Mouse (Mus musculus) c-Kit-positive CD71-positive TER-119-positive erythroid progenitor cells, embryonic 14.5 days (primary cell): ENCODE measurements around the gene Ccnt1.

Experiments used
- DNase-seq: peaks from one replicate; pipeline ENCODE4 v3.0.0-alpha.2; 2013; ENCODE audit warnings: low spot score

The Ccnt1 gene

DNA sequence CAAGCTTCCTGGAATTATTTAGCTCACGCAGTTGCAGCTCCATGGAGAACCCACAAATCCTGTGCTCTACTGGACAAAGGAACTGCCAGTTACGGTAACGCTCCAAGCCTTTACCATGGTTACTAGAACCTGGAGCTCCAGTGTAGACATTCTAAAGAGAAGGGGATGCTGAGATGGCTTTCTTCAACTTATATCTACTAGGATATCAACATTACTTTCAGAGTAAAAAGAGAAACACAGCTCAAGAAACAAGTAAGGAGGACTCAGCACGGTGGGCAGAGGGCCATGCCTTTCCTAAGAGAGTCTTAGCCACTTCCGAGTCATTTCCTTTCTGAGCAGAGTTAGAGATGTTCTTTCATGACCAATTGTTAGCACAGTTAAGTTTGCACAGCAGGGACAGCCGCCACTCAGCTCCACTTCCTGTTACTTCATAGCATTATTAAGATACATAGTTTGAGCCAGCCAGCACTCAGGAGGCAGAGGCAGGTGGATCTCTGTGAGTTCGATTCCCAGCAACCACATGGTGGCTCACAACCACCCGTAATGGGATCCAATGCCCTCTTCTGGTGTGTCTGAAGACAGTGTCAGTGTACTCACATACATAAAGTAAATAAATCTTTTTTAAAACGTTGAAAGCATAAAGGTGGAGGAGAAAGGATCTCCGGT is at the start of gene Ccnt1, which contains the start of gene 4930415O20Rik:
Ccnt1 (minus strand) TSS at position 51 of the 666 bp plus-strand sequence.
4930415O20Rik (plus strand) TSS at position 132 of the 666 bp plus-strand sequence.
- DNase-seq = no peak

GRCm38 (mm10) chr15:98617176-98617537 is 46.4 kb upstream of the Ccnt1 start:
- DNase-seq = peak; percentile 76

DNA sequence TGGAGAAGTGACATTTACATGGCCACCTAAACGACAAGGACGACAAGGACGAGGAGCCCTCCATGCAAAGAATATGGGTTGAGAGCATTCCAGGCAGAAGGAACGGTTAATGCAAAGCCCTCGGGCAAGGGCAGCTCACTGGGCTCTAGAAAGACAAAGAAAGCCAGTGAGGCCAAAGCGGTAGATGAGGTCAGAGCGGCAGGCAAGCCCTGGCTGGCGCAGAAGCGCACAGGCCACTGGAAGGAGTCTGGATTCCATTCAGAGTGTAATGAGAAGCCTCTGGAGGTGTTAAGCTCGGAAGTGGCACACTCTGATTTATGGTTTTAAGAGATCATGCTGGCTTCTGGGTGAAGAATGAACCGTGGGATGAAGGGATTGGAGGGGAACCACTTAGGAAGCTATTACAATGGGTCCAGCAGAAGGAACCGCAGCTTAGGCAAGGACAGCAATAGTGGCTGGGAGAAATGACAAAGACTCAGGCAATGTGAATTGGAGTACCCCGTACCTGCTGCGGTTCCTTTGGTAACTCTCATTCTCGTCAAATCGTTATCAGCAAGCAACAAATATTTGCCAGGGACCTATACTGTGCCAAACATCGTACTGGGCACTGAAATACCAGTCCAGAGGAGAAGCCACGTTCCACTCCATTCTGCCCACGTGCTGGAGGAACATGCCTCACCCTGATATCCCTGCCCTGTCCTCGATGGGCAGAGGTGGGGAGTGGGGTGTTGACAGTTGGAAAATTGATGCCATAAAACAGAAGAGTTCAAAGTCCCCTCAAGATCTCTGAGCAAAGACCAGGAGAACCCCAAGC is 45.8 kb upstream of the Ccnt1 start:
- DNase-seq = no peak

DNA sequence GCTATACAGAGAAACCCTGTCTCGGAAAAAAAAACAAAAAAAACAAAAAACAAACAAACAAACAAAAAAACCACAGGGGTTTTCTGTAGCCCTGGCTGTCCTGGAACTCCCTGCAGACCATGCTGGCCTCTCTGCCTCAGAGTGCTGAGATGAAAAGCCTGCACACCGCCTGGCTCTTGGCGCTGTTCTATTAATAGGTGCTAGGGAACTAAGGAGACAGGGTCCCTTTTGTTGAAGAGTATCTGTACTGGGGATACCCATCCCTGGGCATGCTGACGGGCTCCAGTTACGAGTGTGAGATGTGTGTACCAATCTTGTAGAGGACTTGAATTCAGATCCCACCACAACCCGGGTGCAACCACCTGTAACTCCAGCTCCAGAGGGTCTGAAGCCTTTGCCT is 45.0 kb upstream of the Ccnt1 start:
- no peak for DNase-seq

DNA sequence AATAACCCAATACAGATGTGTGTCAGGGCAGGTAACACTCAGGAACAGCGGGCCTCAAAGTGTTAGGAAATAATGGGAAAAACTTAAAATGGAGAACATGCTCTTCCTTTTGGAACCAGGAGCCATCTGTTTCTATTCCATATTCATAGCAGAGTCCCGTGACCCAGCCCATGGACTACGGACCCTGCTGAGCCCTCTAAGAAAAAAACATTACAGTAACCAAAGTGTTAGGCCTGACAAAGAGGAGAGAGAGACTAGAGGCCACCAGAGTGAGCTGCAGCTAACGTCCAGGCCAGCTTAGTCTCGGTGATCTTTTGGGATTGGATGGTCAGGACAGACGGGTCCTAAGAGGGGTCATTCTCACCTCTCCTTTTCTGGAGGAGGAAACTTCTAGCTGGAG is 44.2 kb upstream of the Ccnt1 start:
- DNase-seq = no peak

- DNase-seq = no peak
Measured at GRCm38 (mm10) chr15:98614551-98614950, 43.8 kb upstream of the Ccnt1 start.

GRCm38 (mm10) chr15:98612229-98612628 is 41.5 kb upstream of the Ccnt1 start:
- DNase-seq = no peak

- no peak for DNase-seq
Measured at GRCm38 (mm10) chr15:98610131-98610633, 39.5 kb upstream of the Ccnt1 start.

DNA sequence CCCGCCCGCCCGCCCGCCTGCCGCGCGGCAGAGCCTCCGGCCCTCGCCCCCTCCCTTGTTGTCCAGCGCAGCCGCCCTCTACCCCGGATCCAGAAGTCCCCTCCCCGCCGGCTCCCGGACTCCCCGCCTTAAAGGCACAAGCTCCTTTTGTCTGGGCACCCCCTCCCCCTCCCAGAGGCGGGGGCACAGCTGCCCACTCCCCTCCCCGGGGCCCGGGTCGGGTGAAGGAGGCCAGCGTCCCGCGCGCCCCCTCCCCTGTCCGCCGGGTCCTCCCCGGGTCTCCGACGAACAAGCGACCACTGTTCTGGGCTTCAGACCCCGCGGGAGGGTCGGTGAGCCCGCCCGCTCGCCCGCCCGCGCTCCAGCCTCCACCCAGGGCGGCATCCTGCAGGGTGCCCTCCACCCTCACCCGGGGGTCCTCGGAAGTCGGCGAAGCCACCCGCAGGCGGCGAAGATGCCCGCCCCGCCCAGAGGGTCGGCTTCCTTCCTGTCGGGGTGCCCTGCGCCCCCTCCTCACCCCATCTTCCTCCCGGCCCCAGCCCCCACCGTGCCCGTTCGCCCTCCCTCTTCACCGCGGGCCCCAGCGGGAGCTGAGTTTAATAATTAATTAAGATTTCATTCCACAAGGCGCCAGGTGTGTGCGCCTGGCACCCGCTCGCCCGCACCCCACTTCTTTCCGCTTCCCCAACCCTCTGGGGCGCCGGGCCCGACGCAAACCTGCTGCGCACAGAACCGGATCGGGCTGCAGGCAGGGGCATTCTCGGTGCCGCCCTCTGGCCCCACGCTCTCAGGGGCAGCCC is 38.8 kb upstream of the Ccnt1 start, which contains the start of gene Adcy6:
Adcy6 (minus strand) TSS at position 746 of the 800 bp plus-strand sequence.
- DNase-seq = no peak

GRCm38 (mm10) chr15:98608784-98609250 is 38.1 kb upstream of the Ccnt1 start:
- no peak for DNase-seq

GRCm38 (mm10) chr15:98608058-98608783 is 37.5 kb upstream of the Ccnt1 start:
- no peak for DNase-seq

DNA sequence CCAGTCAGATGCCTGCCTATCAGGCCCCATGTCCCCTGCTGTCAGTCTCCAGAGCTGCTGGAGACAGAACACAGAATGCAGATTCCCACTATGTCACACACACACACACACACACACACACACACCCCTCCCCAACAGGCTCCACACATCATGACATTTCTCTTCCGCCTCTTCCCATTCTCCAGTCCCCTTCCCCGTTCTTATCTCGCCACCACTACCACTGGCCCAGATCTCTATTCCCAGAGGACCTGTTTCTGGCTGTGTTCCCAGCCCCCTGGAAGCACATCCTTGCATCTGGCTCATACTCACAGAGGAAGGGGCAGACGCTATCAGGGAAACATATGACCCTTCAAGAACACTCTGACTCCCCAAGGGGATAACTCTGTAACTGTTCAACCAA is 36.8 kb upstream of the Ccnt1 start:
- no peak for DNase-seq

- DNase-seq = no peak
Measured at GRCm38 (mm10) chr15:98606739-98607138, 36.0 kb upstream of the Ccnt1 start.

GRCm38 (mm10) chr15:98606051-98606536 is 35.4 kb upstream of the Ccnt1 start:
- peak; percentile 84 for DNase-seq

GRCm38 (mm10) chr15:98604041-98604575 is 33.4 kb upstream of the Ccnt1 start:
- no peak for DNase-seq

DNA sequence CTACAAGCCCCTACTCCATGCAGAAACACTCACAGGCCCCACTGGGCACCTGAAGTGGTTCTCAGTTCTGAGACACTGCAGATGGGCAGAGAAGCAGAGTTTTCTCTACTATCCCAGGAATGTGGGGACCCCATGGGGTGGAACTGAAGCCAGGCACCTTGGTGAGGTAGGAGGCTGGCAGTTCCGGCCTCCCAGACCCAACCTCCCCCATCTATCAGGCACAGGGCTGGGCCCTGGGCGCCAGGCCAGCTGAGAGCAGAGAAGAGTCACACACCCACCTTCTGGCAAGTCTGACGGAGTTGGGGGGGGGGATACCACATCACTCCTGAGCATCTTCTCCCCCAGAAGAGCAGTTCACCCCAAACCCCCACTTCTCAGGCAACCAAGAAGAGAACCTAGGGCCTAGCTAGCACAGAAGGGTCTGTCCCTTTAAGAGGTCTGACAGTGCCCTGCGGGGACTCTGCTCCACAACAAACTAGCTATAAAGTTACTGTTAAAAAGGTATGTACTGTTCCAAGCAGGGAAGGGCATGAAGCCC is 32.3 kb upstream of the Ccnt1 start:
- DNase-seq = no peak

GRCm38 (mm10) chr15:98602191-98602881 is 31.6 kb upstream of the Ccnt1 start:
- DNase-seq = peak; percentile 63

DNA sequence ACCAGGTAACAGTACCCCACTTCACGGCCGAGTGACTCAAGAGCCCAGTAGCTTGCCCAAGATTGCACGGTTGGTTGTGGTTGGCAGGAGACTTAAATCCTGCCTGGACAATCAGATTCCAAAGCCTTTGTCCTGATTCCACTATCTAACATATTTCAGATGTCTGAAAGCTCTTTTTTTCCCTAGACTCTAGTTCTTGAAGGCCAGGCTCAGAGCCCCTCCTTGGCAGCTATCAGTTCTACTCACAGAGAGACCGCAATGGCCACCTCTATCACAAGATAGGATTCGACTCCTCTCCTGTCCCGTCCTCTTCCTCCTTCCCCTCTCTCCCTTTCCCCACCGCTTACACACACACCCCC is 31.1 kb upstream of the Ccnt1 start:
- DNase-seq = no peak

DNA sequence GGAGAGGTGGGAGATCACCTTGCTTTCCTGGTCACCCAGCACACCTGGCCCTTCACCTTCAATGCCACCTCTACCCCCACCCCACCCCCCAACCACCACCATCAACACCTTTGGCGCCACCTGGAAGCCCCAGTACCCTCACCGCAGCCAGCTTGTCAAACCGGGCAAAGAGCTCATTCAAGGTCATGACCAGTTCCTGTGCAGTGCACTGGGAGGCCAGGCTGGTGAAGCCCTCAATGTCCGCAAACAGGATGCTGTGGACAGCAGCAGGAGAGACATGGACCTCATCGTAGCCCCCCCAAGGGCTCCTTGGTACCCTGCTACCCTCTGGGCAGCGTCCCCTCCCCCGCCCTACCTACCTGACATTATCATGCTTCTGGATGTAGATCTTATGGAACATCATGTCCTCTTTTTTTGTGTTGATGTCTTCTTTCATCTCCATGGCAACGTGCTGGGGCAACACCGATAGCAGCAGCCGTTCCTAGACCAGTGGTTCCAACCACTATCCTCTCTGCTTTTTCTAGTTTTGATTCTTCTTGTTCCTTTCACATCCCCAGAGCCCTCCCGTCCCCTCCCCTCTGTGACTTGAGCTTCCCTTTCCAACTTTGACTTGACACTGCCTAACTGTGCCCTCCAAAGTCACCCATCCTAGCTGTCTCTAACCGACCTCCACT is 29.4 kb upstream of the Ccnt1 start:
- no peak for DNase-seq

DNA sequence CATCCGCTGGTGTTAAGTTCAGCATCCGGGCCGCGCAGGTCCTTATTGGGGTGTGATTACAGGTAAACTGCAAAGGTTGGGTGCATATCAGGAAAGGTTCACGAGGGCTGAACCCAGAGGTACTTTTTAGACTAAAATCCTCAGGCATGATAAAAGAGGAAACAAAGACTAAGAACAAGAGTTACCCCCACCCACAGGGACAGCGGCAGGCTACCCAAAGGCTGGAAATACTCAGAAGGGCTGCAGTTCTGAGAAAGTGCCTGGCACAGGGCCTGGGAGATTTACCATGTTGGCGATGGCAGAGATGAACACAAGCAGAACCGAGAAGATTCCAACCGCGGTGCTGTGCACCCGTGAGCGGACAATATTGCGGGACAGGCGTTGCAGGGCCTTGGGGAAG is 25.9 kb upstream of the Ccnt1 start:
- no peak for DNase-seq
